Mouse (Mus musculus) heart, adult 8-10 months (tissue): Measurements from ENCODE around the gene Arid5b. TPM values are rescaled to one million over a fixed set of nuclear protein-coding genes. Genes with fewer than 3 reads are reported as not detected.

Experiments
- DNase-seq: peaks from one replicate; pipeline ENCODE4 v3.0.0; 2022; ENCODE audit warnings: low spot score
- total RNA-seq, 4 experiments: library from RNA; stranded (reverse); gene quantifications; 2 replicates each; pipeline ENCODE4 v1.2.4; 2022

Arid5b gene
- total RNA-seq, 4 experiments from 2014 or later = 17.7 to 25.4 (median 18.5) TPM

- no peak for DNase-seq
Observed at GRCm38 (mm10) chr10:68269789-68270188, 8.8 kb downstream of the Arid5b start.

GRCm38 (mm10) chr10:68268629-68269028 is 9.9 kb downstream of the Arid5b start:
- no peak for DNase-seq

- DNase-seq = no peak
Observed at GRCm38 (mm10) chr10:68263969-68264688, 14.4 kb downstream of the Arid5b start.

GRCm38 (mm10) chr10:68263296-68263968 is 15.1 kb downstream of the Arid5b start:
- DNase-seq = no peak

GRCm38 (mm10) chr10:68259601-68260000 is 18.9 kb downstream of the Arid5b start:
- no peak for DNase-seq

GRCm38 (mm10) chr10:68257358-68258056 is 21.0 kb downstream of the Arid5b start:
- DNase-seq = no peak

- DNase-seq = no peak
Observed at GRCm38 (mm10) chr10:68256134-68256533, 22.4 kb downstream of the Arid5b start.

- DNase-seq = no peak
Observed at GRCm38 (mm10) chr10:68253452-68254117, 25.0 kb downstream of the Arid5b start.

GRCm38 (mm10) chr10:68252650-68253049 is 25.9 kb downstream of the Arid5b start:
- DNase-seq = no peak

GRCm38 (mm10) chr10:68249355-68249782 is 29.2 kb downstream of the Arid5b start:
- no peak for DNase-seq

- DNase-seq = no peak
Observed at GRCm38 (mm10) chr10:68248281-68249015, 30.1 kb downstream of the Arid5b start.

GRCm38 (mm10) chr10:68247490-68248280 is 30.9 kb downstream of the Arid5b start:
- no peak for DNase-seq

- no peak for DNase-seq
Observed at GRCm38 (mm10) chr10:68246603-68247247, 31.8 kb downstream of the Arid5b start.

- peak; percentile 31 for DNase-seq
Observed at GRCm38 (mm10) chr10:68240804-68241485, 37.6 kb downstream of the Arid5b start.

GRCm38 (mm10) chr10:68240094-68240803 is 38.3 kb downstream of the Arid5b start:
- DNase-seq = no peak

- no peak for DNase-seq
Observed at GRCm38 (mm10) chr10:68239426-68240070, 39.0 kb downstream of the Arid5b start.

- no peak for DNase-seq
Observed at GRCm38 (mm10) chr10:68238707-68239425, 39.7 kb downstream of the Arid5b start.
